Mouse (Mus musculus): ENCODE measurements around the gene Mllt10. TPM values are rescaled to one million over a fixed set of nuclear protein-coding genes. Genes with fewer than 3 reads are reported as not detected.

The Mllt10 gene
- polyA plus RNA-seq, 2 experiments, result 33.4 to 52.7 TPM

DNA sequence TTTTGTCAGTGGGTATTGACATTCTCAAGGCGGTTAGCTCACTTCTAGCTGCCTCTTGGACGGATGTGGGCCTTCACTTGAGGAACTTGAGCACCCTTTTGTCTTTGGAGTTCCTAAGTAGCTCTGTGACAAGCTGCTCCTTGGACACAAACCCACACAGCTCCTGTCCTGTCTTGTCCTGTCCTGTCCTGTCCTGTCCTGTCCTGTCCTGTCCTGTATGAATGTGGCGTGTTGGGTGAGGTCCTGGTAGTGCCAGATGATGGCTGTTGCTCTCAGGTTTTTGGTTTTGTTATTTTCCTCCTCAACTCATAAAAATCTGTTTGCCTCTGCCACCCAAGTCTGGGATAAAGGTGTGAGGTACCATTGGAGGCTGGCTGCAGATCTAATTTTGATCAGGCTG, 61.4 kb downstream of the Mllt10 start:
- Histone ChIP-seq H3K4me3 (replicated peaks; ENCODE audit: low read length) (no peak overlapping the region), H3K9ac (ENCODE audit: low read depth, low read length, severe bottlenecking) (no peak overlapping the region), H3K4me2 (replicated peaks; ENCODE audit: low read depth, low read length, severe bottlenecking) (no peak overlapping the region), H3K27ac (replicated peaks; ENCODE audit: low read depth, low read length) (no peak overlapping the region), H3K9me3 (ENCODE audit: control insufficient read depth, low read length) (no peaks in the 10 kb centered on the region), H3K27me3 (ENCODE audit: control insufficient read depth, insufficient read depth, low read length) (no peaks in the 10 kb centered on the region), H3K36me3 (ENCODE audit: control insufficient read depth, insufficient read depth, low read length) (peaks cover 22% of the 10 kb centered on the region), H3K4me1 (ENCODE audit: control insufficient read depth, insufficient read depth, low read length) (no peaks in the 10 kb centered on the region)
- DNase-seq (ENCODE audit: low spot score), result no peak
- WGBS, result 78% methylated on average over 3 of the region's 3 CpGs
- no peak for TF ChIP-seq POLR2A (IDR thresholded peaks at IDR 0.05; ENCODE audit: borderline replicate concordance, extremely low read depth, insufficient read depth, insufficient read length)
- no peak for ATAC-seq (ENCODE audit: low FRiP score, low read depth)

- 91% methylated on average over 2 of the region's 2 CpGs for WGBS
- Histone ChIP-seq H3K36me3 (ENCODE audit: control insufficient read depth, insufficient read depth, low read length) (peaks cover 28% of the 10 kb centered on the region), H3K4me2 (replicated peaks; ENCODE audit: low read depth, low read length, severe bottlenecking) (no peak overlapping the region), H3K4me1 (ENCODE audit: control insufficient read depth, insufficient read depth, low read length) (no peaks in the 10 kb centered on the region), H3K9ac (ENCODE audit: low read depth, low read length, severe bottlenecking) (no peak overlapping the region), H3K9me3 (ENCODE audit: control insufficient read depth, low read length) (no peaks in the 10 kb centered on the region), H3K27me3 (ENCODE audit: control insufficient read depth, insufficient read depth, low read length) (no peaks in the 10 kb centered on the region), H3K4me3 (replicated peaks; ENCODE audit: low read length) (no peak overlapping the region), H3K27ac (replicated peaks; ENCODE audit: low read depth, low read length) (no peak overlapping the region)
- no peak for DNase-seq (ENCODE audit: low spot score)
- no peak for TF ChIP-seq POLR2A (IDR thresholded peaks at IDR 0.05; ENCODE audit: borderline replicate concordance, extremely low read depth, insufficient read depth, insufficient read length)
- ATAC-seq (ENCODE audit: low FRiP score, low read depth), result no peak
These were observed 83.1 kb downstream of the Mllt10 start for GRCm38 (mm10) chr2:18138131-18138530.

DNA sequence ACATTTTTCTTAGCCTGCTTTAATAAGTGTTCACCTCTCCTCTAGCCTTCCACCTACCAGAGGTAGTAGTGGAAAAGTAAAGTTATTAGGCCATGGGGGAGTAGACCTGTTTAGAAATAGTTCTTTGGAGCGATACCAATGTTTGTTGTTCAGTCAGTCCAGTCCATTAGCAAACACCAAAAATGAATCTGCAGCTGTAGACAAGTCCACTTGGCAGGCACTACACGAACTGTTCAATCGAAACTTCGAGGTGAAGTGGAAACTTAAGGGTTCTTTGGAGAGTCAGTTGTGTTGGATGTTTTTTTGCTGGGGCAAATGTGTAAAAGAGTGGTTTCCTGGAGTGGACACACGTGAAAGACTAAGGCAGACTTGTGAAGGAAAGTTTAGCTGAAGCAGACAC, 84.6 kb downstream of the Mllt10 start:
- Histone ChIP-seq H3K4me3 (replicated peaks; ENCODE audit: low read length) (no peak overlapping the region), H3K9ac (ENCODE audit: low read depth, low read length, severe bottlenecking) (no peak overlapping the region), H3K36me3 (ENCODE audit: control insufficient read depth, insufficient read depth, low read length) (peaks cover 28% of the 10 kb centered on the region), H3K27ac (replicated peaks; ENCODE audit: low read depth, low read length) (no peak overlapping the region), H3K27me3 (ENCODE audit: control insufficient read depth, insufficient read depth, low read length) (no peaks in the 10 kb centered on the region), H3K4me2 (replicated peaks; ENCODE audit: low read depth, low read length, severe bottlenecking) (no peak overlapping the region), H3K4me1 (ENCODE audit: control insufficient read depth, insufficient read depth, low read length) (no peaks in the 10 kb centered on the region), H3K9me3 (ENCODE audit: control insufficient read depth, low read length) (no peaks in the 10 kb centered on the region)
- 98% methylated on average over 5 of the region's 5 CpGs for WGBS
- TF ChIP-seq POLR2A (IDR thresholded peaks at IDR 0.05; ENCODE audit: borderline replicate concordance, extremely low read depth, insufficient read depth, insufficient read length), result no peak
- ATAC-seq (ENCODE audit: low FRiP score, low read depth) (no peak), DNase-seq (ENCODE audit: low spot score) (no peak)

DNA sequence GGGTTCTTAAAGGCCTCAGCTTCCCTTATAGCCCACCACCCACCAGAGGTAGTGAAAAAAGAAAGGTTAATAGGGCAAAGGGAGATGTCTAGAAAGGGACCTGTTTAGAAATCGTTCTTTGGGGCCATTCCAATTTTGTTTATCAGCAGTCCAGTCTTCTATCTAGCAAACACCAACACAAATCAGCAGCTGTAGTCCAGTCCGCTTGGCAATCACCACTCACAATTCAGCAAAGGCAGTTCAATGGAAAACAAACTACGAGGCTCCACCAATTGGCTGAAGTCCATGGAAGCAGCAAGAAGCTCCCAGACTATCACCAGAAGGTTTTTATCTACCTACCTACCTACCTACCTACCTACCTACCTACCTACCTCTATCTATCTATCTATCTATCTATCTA, 101.1 kb downstream of the Mllt10 start:
- no peaks in the 10 kb centered on the region for H3K4me1 ChIP-seq (ENCODE audit: control insufficient read depth, insufficient read depth, low read length)
- H3K9ac ChIP-seq (ENCODE audit: low read depth, low read length, severe bottlenecking), result no peak overlapping the region
- no peak overlapping the region for H3K4me3 ChIP-seq (replicated peaks; ENCODE audit: low read length)
- H3K27ac ChIP-seq (replicated peaks; ENCODE audit: low read depth, low read length), result no peak overlapping the region
- TF ChIP-seq POLR2A (IDR thresholded peaks at IDR 0.05; ENCODE audit: borderline replicate concordance, extremely low read depth, insufficient read depth, insufficient read length), result no peak
- DNase-seq (ENCODE audit: low spot score) (no peak), ATAC-seq (ENCODE audit: low FRiP score, low read depth) (no peak)
- WGBS, result 92% methylated on average over 3 of the region's 3 CpGs
- H3K36me3 ChIP-seq (ENCODE audit: control insufficient read depth, insufficient read depth, low read length), result peaks cover 29% of the 10 kb centered on the region
- H3K4me2 ChIP-seq (replicated peaks; ENCODE audit: low read depth, low read length, severe bottlenecking), result no peak overlapping the region
- no peaks in the 10 kb centered on the region for H3K27me3 ChIP-seq (ENCODE audit: control insufficient read depth, insufficient read depth, low read length)
- no peaks in the 10 kb centered on the region for H3K9me3 ChIP-seq (ENCODE audit: control insufficient read depth, low read length)

DNA sequence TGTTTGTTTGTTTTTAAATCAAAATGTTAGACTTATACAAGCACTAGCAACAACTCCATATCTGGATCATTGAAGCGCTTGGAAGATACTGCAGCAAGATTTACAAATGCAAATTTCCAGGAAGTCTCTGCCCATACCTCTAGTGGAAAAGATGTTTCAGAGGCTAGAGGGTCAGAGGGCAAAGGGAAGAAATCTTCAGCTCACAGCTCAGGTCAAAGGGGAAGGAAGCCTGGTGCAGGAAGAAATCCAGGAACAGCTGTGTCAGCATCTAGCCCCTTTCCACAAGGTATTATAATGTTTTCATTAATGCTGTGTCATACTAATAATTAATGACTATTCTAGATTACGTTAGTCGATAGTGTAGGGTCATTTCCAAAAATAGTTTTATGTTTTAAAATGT, 104.4 kb downstream of the Mllt10 start:
- no peak for ATAC-seq (ENCODE audit: low FRiP score, low read depth)
- DNase-seq (ENCODE audit: low spot score), result no peak
- H3K9me3 ChIP-seq (ENCODE audit: control insufficient read depth, low read length), result no peaks in the 10 kb centered on the region
- no peak overlapping the region for H3K27ac ChIP-seq (replicated peaks; ENCODE audit: low read depth, low read length)
- no peaks in the 10 kb centered on the region for H3K27me3 ChIP-seq (ENCODE audit: control insufficient read depth, insufficient read depth, low read length)
- H3K4me2 ChIP-seq (replicated peaks; ENCODE audit: low read depth, low read length, severe bottlenecking), result no peak overlapping the region
- WGBS, result 81% methylated on average over 3 of the region's 3 CpGs
- peaks cover 37% of the 10 kb centered on the region for H3K36me3 ChIP-seq (ENCODE audit: control insufficient read depth, insufficient read depth, low read length)
- no peak overlapping the region for H3K4me3 ChIP-seq (replicated peaks; ENCODE audit: low read length)
- no peak overlapping the region for H3K9ac ChIP-seq (ENCODE audit: low read depth, low read length, severe bottlenecking)
- no peaks in the 10 kb centered on the region for H3K4me1 ChIP-seq (ENCODE audit: control insufficient read depth, insufficient read depth, low read length)
- no peak for TF ChIP-seq POLR2A (IDR thresholded peaks at IDR 0.05; ENCODE audit: borderline replicate concordance, extremely low read depth, insufficient read depth, insufficient read length)

GRCm38 (mm10) chr2:18160992-18161391, 106.0 kb downstream of the Mllt10 start:
- no peaks in the 10 kb centered on the region for H3K27me3 ChIP-seq (ENCODE audit: control insufficient read depth, insufficient read depth, low read length)
- no peak overlapping the region for H3K9ac ChIP-seq (ENCODE audit: low read depth, low read length, severe bottlenecking)
- ATAC-seq (ENCODE audit: low FRiP score, low read depth) (no peak), DNase-seq (ENCODE audit: low spot score) (no peak)
- no peaks in the 10 kb centered on the region for H3K9me3 ChIP-seq (ENCODE audit: control insufficient read depth, low read length)
- H3K27ac ChIP-seq (replicated peaks; ENCODE audit: low read depth, low read length), result no peak overlapping the region
- no peak overlapping the region for H3K4me3 ChIP-seq (replicated peaks; ENCODE audit: low read length)
- WGBS, result 62% methylated on average over 5 of the region's 5 CpGs
- H3K36me3 ChIP-seq (ENCODE audit: control insufficient read depth, insufficient read depth, low read length), result peaks cover 31% of the 10 kb centered on the region
- no peaks in the 10 kb centered on the region for H3K4me1 ChIP-seq (ENCODE audit: control insufficient read depth, insufficient read depth, low read length)
- no peak overlapping the region for H3K4me2 ChIP-seq (replicated peaks; ENCODE audit: low read depth, low read length, severe bottlenecking)
- TF ChIP-seq POLR2A (IDR thresholded peaks at IDR 0.05; ENCODE audit: borderline replicate concordance, extremely low read depth, insufficient read depth, insufficient read length), result no peak
